In genomic region chr14:121946728-121947127, GRCm38 (mm10) we compare ENCODE assay signal across 15 mouse cellular contexts. TPM values are rescaled to one million over a fixed set of nuclear protein-coding genes. Genes with fewer than 3 reads are reported as not detected.
DNase-seq lines count a peak whose midpoint lies in the region; ATAC-seq and TF ChIP-seq lines count a peak whose summit lies in the region.
"Had no signal": no experiment of that assay in that cellular context is flagged by ENCODE, and none has a peak within 500 bp of the region (broad histone marks: within the 10 kb centered on the region; RNA-seq: fewer than 3 reads in every experiment).

No protein-coding gene starts in this region.

- no peaks in the 10 kb centered on the region for H3K9me3 ChIP-seq in kidney, postnatal 0 days (replicated peaks; ENCODE audit: low read length)
- H3K9me3 ChIP-seq in CH12.LX (replicated peaks; ENCODE audit: low read length) (no peaks in the 10 kb centered on the region), ES-E14 (ENCODE audit: control insufficient read depth, insufficient read depth, low read depth, low read length) (no peaks in the 10 kb centered on the region)
- no peaks in the 10 kb centered on the region for H3K9me3 ChIP-seq in limb, embryonic 10.5 days (replicated peaks)
- no peaks in the 10 kb centered on the region for H3K9me3 ChIP-seq in midbrain, embryonic 15.5 days

- H3K9ac ChIP-seq in kidney, postnatal 0 days (ENCODE audit: low read depth, low read length), result no peak overlapping the region
- H3K9ac ChIP-seq in CH12.LX (ENCODE audit: insufficient read depth, low read depth), result peak overlapping the region; percentile 8; the same call in 1 of the 2 replicates
- no peak overlapping the region for H3K9ac ChIP-seq in ES-E14 (ENCODE audit: insufficient read depth, low read depth, low read length, poor library complexity, severe bottlenecking)
- no peak overlapping the region for H3K9ac ChIP-seq in midbrain, embryonic 15.5 days
- H3K9ac ChIP-seq: midbrain, embryonic 13.5 days had no signal

- no peak for DNase-seq in kidney, postnatal 0 days (ENCODE audit: low spot score)
- no peak for DNase-seq in kidney, postnatal 36 days
- no peak for DNase-seq in CH12.LX (ENCODE audit: extremely low read depth)
- DNase-seq in ES-E14 (ENCODE audit: low read depth, low spot score), result peak; percentile 31
- DNase-seq in limb, embryonic 10.5 days (ENCODE audit: low spot score), result peak; percentile 26
- no peak for DNase-seq in adrenal gland, adult 8-10 months
- DNase-seq: cerebellum, postnatal 10 days; heart, postnatal 4 days; right cerebral cortex, postnatal 14 days; thymus, postnatal 36 days had no signal

- no peak for ATAC-seq in kidney, postnatal 0 days (replicated peaks; ENCODE audit: low FRiP score, low read depth)
- ATAC-seq in midbrain, embryonic 15.5 days (replicated peaks), result no peak
- ATAC-seq: midbrain, embryonic 13.5 days had no signal

- in situ Hi-C loops in CH12.LX (cut with MboI; ENCODE audit: low pct_ligation_motif_present, low pct_unique_long_range_greater_than_20kb, low sequenced_read_pairs), result no loop called here
- in situ Hi-C loops in ES-E14 (cut with MboI; ENCODE audit: low sequenced_read_pairs in 2 of 2, unreplicated experiment in 2 of 2), result no loop called here

- 55% methylated on average over 8 of the region's 8 CpGs for WGBS in kidney, postnatal 0 days
- 81% methylated on average over 8 of the region's 8 CpGs for WGBS in limb, embryonic 10.5 days
- 78% methylated on average over 8 of the region's 8 CpGs for WGBS in midbrain, embryonic 15.5 days

- H3K27me3 ChIP-seq in kidney, postnatal 0 days (ENCODE audit: insufficient read depth, low read length), result no peaks in the 10 kb centered on the region
- H3K27me3 ChIP-seq in CH12.LX (replicated peaks), result no peaks in the 10 kb centered on the region
- no peaks in the 10 kb centered on the region for H3K27me3 ChIP-seq in limb, embryonic 10.5 days (ENCODE audit: low read depth, poor library complexity, severe bottlenecking)
- H3K27me3 ChIP-seq in midbrain, embryonic 15.5 days (replicated peaks), result no peaks in the 10 kb centered on the region
- H3K27me3 ChIP-seq: midbrain, embryonic 13.5 days had no signal

- H3K4me3 ChIP-seq in kidney, postnatal 0 days (replicated peaks; ENCODE audit: low read depth, low read length), result no peak overlapping the region
- H3K4me3 ChIP-seq in CH12.LX (replicated peaks in 1 of 3; ENCODE audit: low read depth in 2 of 3, low read length in 2 of 3, poor library complexity in 1 of 3), result no peak overlapping the region
- peak overlapping the region in 1 of 2 experiments; percentile 23; a peak in 2 of 4 replicates for H3K4me3 ChIP-seq in ES-E14 (ENCODE audit: insufficient read depth in 1 of 2, low read depth in 1 of 2, low read length in 2 of 2, poor library complexity in 1 of 2, severe bottlenecking in 1 of 2)
- no peak overlapping the region for H3K4me3 ChIP-seq in limb, embryonic 10.5 days
- H3K4me3 ChIP-seq in midbrain, embryonic 15.5 days, result no peak overlapping the region
- H3K4me3 ChIP-seq: midbrain, embryonic 13.5 days had no signal

- no peak for TF ChIP-seq RAD21 in CH12.LX (IDR thresholded peaks at IDR 0.05; ENCODE audit: low read depth, low read length)

- no peaks in the 10 kb centered on the region for H3K4me1 ChIP-seq in kidney, postnatal 0 days (replicated peaks; ENCODE audit: insufficient read depth, low read length)
- peaks cover 11 to 53% of the 10 kb centered on the region in 2 experiments for H3K4me1 ChIP-seq in CH12.LX (ENCODE audit: control insufficient read depth in 1 of 2, insufficient read depth in 2 of 2)
- peaks cover 4 to 5% of the 10 kb centered on the region in 2 experiments; a peak in 3 of 4 replicates for H3K4me1 ChIP-seq in ES-E14 (ENCODE audit: control insufficient read depth in 2 of 2, insufficient read depth in 2 of 2, low read length in 2 of 2, poor library complexity in 1 of 2)
- peaks cover 2% of the 10 kb centered on the region; the same call in 1 of the 2 replicates for H3K4me1 ChIP-seq in limb, embryonic 10.5 days
- no peaks in the 10 kb centered on the region for H3K4me1 ChIP-seq in midbrain, embryonic 15.5 days
- H3K4me1 ChIP-seq: midbrain, embryonic 13.5 days had no signal

- peak overlapping the region; percentile 36; the same call in 1 of the 2 replicates for H3K27ac ChIP-seq in kidney, postnatal 0 days
- H3K27ac ChIP-seq in CH12.LX (ENCODE audit: insufficient read depth, low read depth) (peak overlapping the region; percentile 69; the same call in 1 of the 2 replicates), ES-E14 (ENCODE audit: insufficient read depth, low read depth, low read length, poor library complexity, severe bottlenecking) (no peak overlapping the region)
- no peak overlapping the region for H3K27ac ChIP-seq in limb, embryonic 10.5 days
- H3K27ac ChIP-seq in midbrain, embryonic 15.5 days, result no peak overlapping the region
- H3K27ac ChIP-seq: macrophage; midbrain, embryonic 13.5 days had no signal

- no peak overlapping the region for H3K4me2 ChIP-seq in kidney, postnatal 0 days (ENCODE audit: low read length)
- H3K4me2 ChIP-seq in CH12.LX (ENCODE audit: insufficient read depth, low read depth, poor library complexity, severe bottlenecking), result peak overlapping the region; percentile 39
- no peak overlapping the region for H3K4me2 ChIP-seq in midbrain, embryonic 15.5 days
- H3K4me2 ChIP-seq: midbrain, embryonic 13.5 days had no signal

- dilution Hi-C loops in CH12.LX (cut with MboI; ENCODE audit: extremely low pct_ligation_motif_present, extremely low pct_unique_long_range_greater_than_20kb, low sequenced_read_pairs), result no loop called here

- H3K36me3 ChIP-seq in kidney, postnatal 0 days (ENCODE audit: insufficient read depth, low read length), result no peaks in the 10 kb centered on the region
- H3K36me3 ChIP-seq in CH12.LX (replicated peaks in 1 of 2; ENCODE audit: control insufficient read depth in 1 of 2, insufficient read depth in 1 of 2, low read length in 1 of 2) (peaks cover 0 to 27% of the 10 kb centered on the region in 2 experiments), ES-E14 (ENCODE audit: control insufficient read depth, insufficient read depth, low read length, poor library complexity, severe bottlenecking) (no peaks in the 10 kb centered on the region)
- no peaks in the 10 kb centered on the region for H3K36me3 ChIP-seq in limb, embryonic 10.5 days
- no peaks in the 10 kb centered on the region for H3K36me3 ChIP-seq in midbrain, embryonic 15.5 days (replicated peaks)
- H3K36me3 ChIP-seq: midbrain, embryonic 13.5 days had no signal

- TF ChIP-seq POLR2A in CH12.LX (IDR thresholded peaks at IDR 0.05; ENCODE audit: low read depth, low read length), result no peak

- no peaks in the 10 kb centered on the region for H3K79me2 ChIP-seq in CH12.LX (replicated peaks; ENCODE audit: control insufficient read depth, extremely low read depth, insufficient read depth, poor library complexity, severe bottlenecking)

- TF ChIP-seq CTCF in kidney, postnatal 0 days (IDR thresholded peaks at IDR 0.05; ENCODE audit: low read depth), result no peak
- no peak for TF ChIP-seq CTCF in CH12.LX (conservative IDR thresholded peaks at IDR 0.05 in 1 of 2, IDR thresholded peaks at IDR 0.05 in 1 of 2; ENCODE audit: low read depth in 2 of 2, low read length in 2 of 2)

- no peak for TF ChIP-seq EP300 in CH12.LX (IDR thresholded peaks at IDR 0.05; ENCODE audit: low read length)

TF ChIP-seq in CH12.LX, 34 proteins besides CTCF, POLR2A, EP300 and RAD21:
- TF ChIP-seq E2F4 (IDR thresholded peaks at IDR 0.05; ENCODE audit: insufficient replicate concordance, low read depth, low read length) (no peak), JUND (conservative IDR thresholded peaks at IDR 0.05; ENCODE audit: low read depth, low read length) (no peak), MXI1 (IDR thresholded peaks at IDR 0.05; ENCODE audit: low read depth, low read length) (no peak), ZNF384 (IDR thresholded peaks at IDR 0.05; ENCODE audit: low read depth, low read length) (0 out of 2 replicates have a peak, but pooled peaks have one; percentile 40), ZC3H11A (IDR thresholded peaks at IDR 0.05; ENCODE audit: low read depth, low read length) (no peak), HCFC1 (IDR thresholded peaks at IDR 0.05; ENCODE audit: low read depth, low read length) (no peak)
TF ChIP-seq in CH12.LX: peak in this region for 1.

TF ChIP-seq in ES-E14, 5 proteins besides CTCF, POLR2A, EP300 and RAD21:
- TF ChIP-seq ZC3H11A (IDR thresholded peaks at IDR 0.05; ENCODE audit: borderline replicate concordance, low read depth, low read length), result no peak
- TF ChIP-seq MAFK (IDR thresholded peaks at IDR 0.05; ENCODE audit: insufficient read depth, low read depth, low read length), result no peak
- no peak for TF ChIP-seq HCFC1 (IDR thresholded peaks at IDR 0.05; ENCODE audit: borderline replicate concordance, insufficient read depth, low read length)
- no peak for TF ChIP-seq ZNF384 (IDR thresholded peaks at IDR 0.05; ENCODE audit: low read depth, low read length)
- no peak for TF ChIP-seq CHD2 (IDR thresholded peaks at IDR 0.05; ENCODE audit: low read depth, low read length)
TF ChIP-seq in ES-E14: peak in this region for 0.

RNA-seq across cellular contexts. Expression of gene Gpr183, which starts 18.3 kb away (rescaled TPM):
- 1.5 and 1.9 TPM in 2 replicates for polyA plus RNA-seq in kidney, postnatal 0 days (2015; fragmentation: Nextera tagmentation; extraction: Ambion mirVana)
- 3.6 and 4.0 TPM in 2 replicates for total RNA-seq in CH12.LX (2012; rRNA removed)
- 16.2 and 16.3 TPM in 2 replicates for total RNA-seq in CH12.LX (2014; rRNA removed)
- polyA plus RNA-seq in CH12.LX (2012; ENCODE audit: insufficient read length, low read depth), result 8.3 and 8.7 TPM in 2 replicates
- 0.32 and 0.45 TPM in 2 replicates for total RNA-seq in ES-E14 (2012; rRNA removed)
- 2.4 and 2.7 TPM in 2 replicates for polyA plus RNA-seq in limb, embryonic 10.5 days (2016; fragmentation: Nextera tagmentation; extraction: Ambion mirVana)
- polyA plus RNA-seq in midbrain, embryonic 15.5 days (2015; fragmentation: Nextera tagmentation; extraction: Ambion mirVana), result 1.0 and 1.1 TPM in 2 replicates
- total RNA-seq in adrenal gland, adult 8-10 months (2022), result 1 to 10 TPM in 3 of 4 experiments, under 1 TPM in 1; 0.80 to 2.2 (median 1.4) TPM

RNA-seq across cellular contexts. Expression of gene Gpr18, which starts 31.1 kb away (rescaled TPM):
- 0.08 and 0.11 TPM in 2 replicates for polyA plus RNA-seq in kidney, postnatal 0 days (2015; fragmentation: Nextera tagmentation; extraction: Ambion mirVana)
- 26.8 and 33.5 TPM in 2 replicates for total RNA-seq in CH12.LX (2012; rRNA removed)
- 32.5 and 37.0 TPM in 2 replicates for total RNA-seq in CH12.LX (2014; rRNA removed)
- 37.8 and 46.2 TPM in 2 replicates for polyA plus RNA-seq in CH12.LX (2012; ENCODE audit: insufficient read length, low read depth)
- total RNA-seq in ES-E14 (2012; rRNA removed), result 0.42 and 0.49 TPM in 2 replicates
- polyA plus RNA-seq in limb, embryonic 10.5 days (2016; fragmentation: Nextera tagmentation; extraction: Ambion mirVana), result 0.19 and 0.29 TPM in 2 replicates
- 0.18 TPM in 1 of 2 replicates, not detected in the other for polyA plus RNA-seq in midbrain, embryonic 15.5 days (2015; fragmentation: Nextera tagmentation; extraction: Ambion mirVana)
- under 1 TPM; 0.22 to 0.52 (median 0.45) TPM for total RNA-seq in adrenal gland, adult 8-10 months (2022)
- total RNA-seq: heart, postnatal 4 days; layer of hippocampus, adult 8-10 months; left cerebral cortex, postnatal 14 days had no signal

Comparison
In these comparisons a context has a peak if more than half of its experiments do, and no peak if none do; other contexts are left out.
1. DNase-seq: peak in ES-E14 (single experiment) and limb, embryonic 10.5 days (single experiment); none in kidney, postnatal 0 days (single experiment), kidney, postnatal 36 days (0 of 2), CH12.LX (single experiment) and adrenal gland, adult 8-10 months (single experiment).
2. H3K27ac ChIP-seq: peak in kidney, postnatal 0 days (single experiment) and CH12.LX (single experiment); none in ES-E14 (single experiment), limb, embryonic 10.5 days (single experiment) and midbrain, embryonic 15.5 days (single experiment).
3. RNA of gene Gpr18, which starts 31.1 kb away (polyA plus RNA-seq): 37.8 to 46.2 TPM in CH12.LX; 0.19 to 0.29 TPM in limb, embryonic 10.5 days, 0.18 TPM in midbrain, embryonic 15.5 days and 0.08 to 0.11 TPM in kidney, postnatal 0 days; every median in the first group is over 10 times any median in the second.